Mouse (Mus musculus): ENCODE measurements around the gene Ppm1b. TPM values are rescaled to one million over a fixed set of nuclear protein-coding genes. Genes with fewer than 3 reads are reported as not detected.

The Ppm1b gene
- total RNA-seq, 1 experiment, result 75.9 TPM

GRCm38 (mm10) chr17:85033087-85033486 lies 76.5 kb downstream of the Ppm1b start:
- in situ Hi-C loops (cut with MboI; ENCODE audit: low sequenced_read_pairs in 2 of 2, unreplicated experiment in 2 of 2), result no loop called here
- no peak overlapping the region for H3K9ac ChIP-seq (ENCODE audit: insufficient read depth, low read depth, low read length, poor library complexity, severe bottlenecking)
- H3K4me1 ChIP-seq (ENCODE audit: control insufficient read depth in 2 of 2, insufficient read depth in 2 of 2, low read length in 2 of 2, poor library complexity in 1 of 2), result no peaks in the 10 kb centered on the region
- no peak for TF ChIP-seq MAFK (IDR thresholded peaks at IDR 0.05; ENCODE audit: insufficient read depth, low read depth, low read length)
- TF ChIP-seq HCFC1 (IDR thresholded peaks at IDR 0.05; ENCODE audit: borderline replicate concordance, insufficient read depth, low read length), result no peak
- TF ChIP-seq ZNF384 (IDR thresholded peaks at IDR 0.05; ENCODE audit: low read depth, low read length), result no peak
- no peak for TF ChIP-seq CHD2 (IDR thresholded peaks at IDR 0.05; ENCODE audit: low read depth, low read length)
- TF ChIP-seq ZC3H11A (IDR thresholded peaks at IDR 0.05; ENCODE audit: borderline replicate concordance, low read depth, low read length), result no peak
- H3K4me3 ChIP-seq (ENCODE audit: insufficient read depth in 1 of 2, low read depth in 1 of 2, low read length in 2 of 2, poor library complexity in 1 of 2, severe bottlenecking in 1 of 2), result no peak overlapping the region
- no peaks in the 10 kb centered on the region for H3K9me3 ChIP-seq (ENCODE audit: control insufficient read depth, insufficient read depth, low read depth, low read length)
- no peak for DNase-seq (ENCODE audit: low read depth, low spot score)
- no peak overlapping the region for H3K27ac ChIP-seq (ENCODE audit: insufficient read depth, low read depth, low read length, poor library complexity, severe bottlenecking)
- H3K36me3 ChIP-seq (ENCODE audit: control insufficient read depth, insufficient read depth, low read length, poor library complexity, severe bottlenecking), result no peaks in the 10 kb centered on the region

- Histone ChIP-seq H3K27ac (ENCODE audit: insufficient read depth, low read depth, low read length, poor library complexity, severe bottlenecking) (no peak overlapping the region), H3K4me1 (ENCODE audit: control insufficient read depth in 2 of 2, insufficient read depth in 2 of 2, low read length in 2 of 2, poor library complexity in 1 of 2) (no peaks in the 10 kb centered on the region), H3K4me3 (ENCODE audit: insufficient read depth in 1 of 2, low read depth in 1 of 2, low read length in 2 of 2, poor library complexity in 1 of 2, severe bottlenecking in 1 of 2) (no peak overlapping the region), H3K9me3 (ENCODE audit: control insufficient read depth, insufficient read depth, low read depth, low read length) (no peaks in the 10 kb centered on the region), H3K9ac (ENCODE audit: insufficient read depth, low read depth, low read length, poor library complexity, severe bottlenecking) (no peak overlapping the region), H3K36me3 (ENCODE audit: control insufficient read depth, insufficient read depth, low read length, poor library complexity, severe bottlenecking) (no peaks in the 10 kb centered on the region)
- no peak for DNase-seq (ENCODE audit: low read depth, low spot score)
- in situ Hi-C loops (cut with MboI; ENCODE audit: low sequenced_read_pairs in 2 of 2, unreplicated experiment in 2 of 2), result no loop called here
- no peak for TF ChIP-seq MAFK (IDR thresholded peaks at IDR 0.05; ENCODE audit: insufficient read depth, low read depth, low read length)
- no peak for TF ChIP-seq CHD2 (IDR thresholded peaks at IDR 0.05; ENCODE audit: low read depth, low read length)
- no peak for TF ChIP-seq ZNF384 (IDR thresholded peaks at IDR 0.05; ENCODE audit: low read depth, low read length)
- no peak for TF ChIP-seq ZC3H11A (IDR thresholded peaks at IDR 0.05; ENCODE audit: borderline replicate concordance, low read depth, low read length)
- TF ChIP-seq HCFC1 (IDR thresholded peaks at IDR 0.05; ENCODE audit: borderline replicate concordance, insufficient read depth, low read length), result no peak
Measured at GRCm38 (mm10) chr17:85034068-85034467, 77.5 kb downstream of the Ppm1b start.

- H3K9me3 ChIP-seq (ENCODE audit: control insufficient read depth, insufficient read depth, low read depth, low read length), result no peaks in the 10 kb centered on the region
- H3K36me3 ChIP-seq (ENCODE audit: control insufficient read depth, insufficient read depth, low read length, poor library complexity, severe bottlenecking), result no peaks in the 10 kb centered on the region
- H3K4me1 ChIP-seq (ENCODE audit: control insufficient read depth in 2 of 2, insufficient read depth in 2 of 2, low read length in 2 of 2, poor library complexity in 1 of 2), result no peaks in the 10 kb centered on the region
- TF ChIP-seq ZNF384 (IDR thresholded peaks at IDR 0.05; ENCODE audit: low read depth, low read length) (no peak), HCFC1 (IDR thresholded peaks at IDR 0.05; ENCODE audit: borderline replicate concordance, insufficient read depth, low read length) (no peak), MAFK (IDR thresholded peaks at IDR 0.05; ENCODE audit: insufficient read depth, low read depth, low read length) (no peak), ZC3H11A (IDR thresholded peaks at IDR 0.05; ENCODE audit: borderline replicate concordance, low read depth, low read length) (no peak), CHD2 (IDR thresholded peaks at IDR 0.05; ENCODE audit: low read depth, low read length) (no peak)
- no peak overlapping the region for H3K9ac ChIP-seq (ENCODE audit: insufficient read depth, low read depth, low read length, poor library complexity, severe bottlenecking)
- in situ Hi-C loops (cut with MboI; ENCODE audit: low sequenced_read_pairs in 2 of 2, unreplicated experiment in 2 of 2), result no loop called here
- no peak overlapping the region for H3K27ac ChIP-seq (ENCODE audit: insufficient read depth, low read depth, low read length, poor library complexity, severe bottlenecking)
- no peak for DNase-seq (ENCODE audit: low read depth, low spot score)
- no peak overlapping the region for H3K4me3 ChIP-seq (ENCODE audit: insufficient read depth in 1 of 2, low read depth in 1 of 2, low read length in 2 of 2, poor library complexity in 1 of 2, severe bottlenecking in 1 of 2)
Measured at GRCm38 (mm10) chr17:85037855-85038254, 81.3 kb downstream of the Ppm1b start.

GRCm38 (mm10) chr17:85038311-85038710 lies 81.8 kb downstream of the Ppm1b start:
- Histone ChIP-seq H3K4me1 (ENCODE audit: control insufficient read depth in 2 of 2, insufficient read depth in 2 of 2, low read length in 2 of 2, poor library complexity in 1 of 2) (no peaks in the 10 kb centered on the region), H3K9me3 (ENCODE audit: control insufficient read depth, insufficient read depth, low read depth, low read length) (no peaks in the 10 kb centered on the region), H3K9ac (ENCODE audit: insufficient read depth, low read depth, low read length, poor library complexity, severe bottlenecking) (no peak overlapping the region), H3K36me3 (ENCODE audit: control insufficient read depth, insufficient read depth, low read length, poor library complexity, severe bottlenecking) (no peaks in the 10 kb centered on the region), H3K27ac (ENCODE audit: insufficient read depth, low read depth, low read length, poor library complexity, severe bottlenecking) (no peak overlapping the region), H3K4me3 (ENCODE audit: insufficient read depth in 1 of 2, low read depth in 1 of 2, low read length in 2 of 2, poor library complexity in 1 of 2, severe bottlenecking in 1 of 2) (no peak overlapping the region)
- in situ Hi-C loops (cut with MboI; ENCODE audit: low sequenced_read_pairs in 2 of 2, unreplicated experiment in 2 of 2), result no loop called here
- TF ChIP-seq CHD2 (IDR thresholded peaks at IDR 0.05; ENCODE audit: low read depth, low read length) (no peak), MAFK (IDR thresholded peaks at IDR 0.05; ENCODE audit: insufficient read depth, low read depth, low read length) (no peak), HCFC1 (IDR thresholded peaks at IDR 0.05; ENCODE audit: borderline replicate concordance, insufficient read depth, low read length) (no peak), ZNF384 (IDR thresholded peaks at IDR 0.05; ENCODE audit: low read depth, low read length) (no peak), ZC3H11A (IDR thresholded peaks at IDR 0.05; ENCODE audit: borderline replicate concordance, low read depth, low read length) (no peak)
- DNase-seq (ENCODE audit: low read depth, low spot score), result no peak

- in situ Hi-C loops (cut with MboI; ENCODE audit: low sequenced_read_pairs in 2 of 2, unreplicated experiment in 2 of 2), result no loop called here
Measured at GRCm38 (mm10) chr17:85038761-85039160, 82.2 kb downstream of the Ppm1b start.

More at GRCm38 (mm10) chr17:85038761-85039160, 82.2 kb downstream of the Ppm1b start:
- no peak overlapping the region for H3K9ac ChIP-seq (ENCODE audit: insufficient read depth, low read depth, low read length, poor library complexity, severe bottlenecking)
- H3K36me3 ChIP-seq (ENCODE audit: control insufficient read depth, insufficient read depth, low read length, poor library complexity, severe bottlenecking), result no peaks in the 10 kb centered on the region
- TF ChIP-seq CHD2 (IDR thresholded peaks at IDR 0.05; ENCODE audit: low read depth, low read length), result no peak
- no peak for TF ChIP-seq ZNF384 (IDR thresholded peaks at IDR 0.05; ENCODE audit: low read depth, low read length)
- no peak for TF ChIP-seq ZC3H11A (IDR thresholded peaks at IDR 0.05; ENCODE audit: borderline replicate concordance, low read depth, low read length)
- no peak for TF ChIP-seq MAFK (IDR thresholded peaks at IDR 0.05; ENCODE audit: insufficient read depth, low read depth, low read length)
- no peak for TF ChIP-seq HCFC1 (IDR thresholded peaks at IDR 0.05; ENCODE audit: borderline replicate concordance, insufficient read depth, low read length)
- no peak for DNase-seq (ENCODE audit: low read depth, low spot score)
- H3K27ac ChIP-seq (ENCODE audit: insufficient read depth, low read depth, low read length, poor library complexity, severe bottlenecking), result no peak overlapping the region
- no peaks in the 10 kb centered on the region for H3K4me1 ChIP-seq (ENCODE audit: control insufficient read depth in 2 of 2, insufficient read depth in 2 of 2, low read length in 2 of 2, poor library complexity in 1 of 2)
- no peaks in the 10 kb centered on the region for H3K9me3 ChIP-seq (ENCODE audit: control insufficient read depth, insufficient read depth, low read depth, low read length)
- no peak overlapping the region for H3K4me3 ChIP-seq (ENCODE audit: insufficient read depth in 1 of 2, low read depth in 1 of 2, low read length in 2 of 2, poor library complexity in 1 of 2, severe bottlenecking in 1 of 2)
